Mouse (Mus musculus) spleen, postnatal 10 days (tissue): Measurements from ENCODE around the gene Foxr1.
"Not testable (repeated sequence)": the region's sequence is repeated elsewhere in the genome, so short reads cannot be mapped to it uniquely, and the experiment has no call there.

Experiments used
- DNase-seq, 2 experiments: peaks; one replicate each; pipeline ENCODE4 v3.0.0; 2021 to 2022; ENCODE audit warnings: low spot score in 2 of 2

Foxr1 gene

DNA sequence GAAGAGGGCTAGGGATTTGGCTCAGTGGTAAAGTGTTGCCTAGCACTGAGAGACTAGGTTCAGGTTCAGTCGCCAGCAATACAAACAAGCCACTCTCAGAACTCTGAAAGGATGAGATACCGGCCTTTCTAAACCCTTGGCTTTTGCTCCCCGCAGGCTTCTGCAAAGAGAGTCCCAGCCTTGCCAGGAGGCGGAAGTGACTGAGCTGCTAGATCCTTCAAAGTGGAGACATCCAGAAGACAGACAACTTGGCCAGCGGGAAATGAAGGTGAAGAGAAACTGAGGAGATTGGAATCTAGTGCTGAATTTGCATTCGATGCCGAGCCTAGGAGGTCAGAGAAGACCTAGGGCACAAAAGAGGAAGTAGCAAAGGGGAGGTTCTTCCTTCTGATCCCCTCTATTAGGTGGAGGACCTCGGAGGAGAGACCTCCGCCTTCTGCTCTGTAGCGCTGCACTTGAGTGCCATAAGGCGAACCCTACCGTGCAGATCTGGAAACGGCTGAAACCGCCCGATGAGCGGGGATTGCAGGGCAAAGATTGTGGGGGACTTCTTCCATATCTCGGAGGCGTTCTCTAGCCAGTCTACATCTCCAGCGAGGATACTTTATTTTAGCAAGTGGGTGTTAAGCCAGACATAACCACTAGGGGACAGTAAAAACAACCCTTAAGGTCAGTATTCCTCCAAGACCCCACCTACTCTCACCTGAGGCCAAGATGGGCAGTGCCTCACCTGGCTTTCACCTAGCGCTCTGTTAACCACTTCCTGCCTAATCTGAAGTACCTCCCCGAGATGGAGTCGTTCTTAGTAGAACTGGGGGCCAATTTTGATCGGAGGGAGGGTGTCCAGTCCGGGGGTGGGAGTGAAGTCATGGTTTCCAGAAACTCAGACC is 36.6 kb upstream of the Foxr1 start:
- peak; percentile 14 to 54 for DNase-seq

DNA sequence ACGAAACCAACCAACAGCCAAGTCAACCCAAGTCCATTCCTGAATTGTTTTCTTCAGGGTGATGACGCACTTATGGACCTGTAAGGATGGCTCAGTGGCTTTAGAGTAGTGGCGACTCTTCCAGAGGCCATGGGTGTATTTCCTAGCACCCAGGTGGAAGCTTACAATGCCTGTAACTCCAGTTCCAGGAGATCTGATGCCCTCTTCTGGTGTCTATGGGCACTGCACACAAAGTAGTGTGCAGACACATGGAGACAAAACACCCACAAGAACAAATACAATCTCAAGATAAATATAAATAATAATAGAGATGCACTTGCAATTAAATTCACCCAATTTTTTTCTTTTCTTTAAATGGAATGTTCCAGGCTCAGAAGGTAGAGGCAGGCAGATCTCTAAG is 35.0 kb upstream of the Foxr1 start:
- DNase-seq = no peak

DNA sequence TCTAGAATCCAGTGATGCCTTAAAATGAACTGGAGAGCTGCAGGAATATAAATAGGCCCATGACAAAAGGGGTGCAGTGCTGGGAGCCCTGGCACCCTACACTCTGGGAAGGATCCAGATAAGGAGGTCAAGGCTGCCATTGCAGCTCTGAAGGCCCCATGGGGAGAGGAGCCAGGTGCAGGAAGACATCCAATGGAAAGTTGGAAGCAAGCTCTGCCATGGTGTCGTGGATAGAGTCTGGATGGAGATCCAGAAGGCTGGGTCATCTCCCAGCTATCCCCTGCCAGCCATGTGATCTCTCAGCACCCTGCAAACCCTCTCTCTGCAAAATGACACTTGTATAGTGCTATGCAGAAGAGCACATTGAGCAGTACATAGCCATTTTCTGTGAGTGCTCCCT is 33.4 kb upstream of the Foxr1 start:
- no peak for DNase-seq

DNA sequence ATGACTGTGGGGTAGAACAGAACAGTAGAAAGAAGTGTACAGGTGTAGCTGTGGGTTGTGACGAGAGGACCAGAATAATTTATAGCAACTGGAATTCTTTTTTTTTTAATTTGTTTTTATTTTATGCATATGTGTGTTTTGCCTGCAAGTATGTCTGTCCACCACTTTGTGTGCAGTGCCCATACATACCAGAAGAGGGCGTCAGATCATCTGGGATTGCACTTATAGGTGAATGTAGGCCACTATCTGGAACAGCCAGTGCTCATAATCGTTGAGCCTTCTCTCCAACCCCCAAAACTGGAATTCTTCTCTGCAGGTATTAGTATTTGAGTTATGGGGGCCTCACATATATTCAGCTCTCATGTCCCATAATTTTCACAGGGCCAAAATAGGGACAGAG is 32.2 kb upstream of the Foxr1 start:
- DNase-seq = no peak

DNA sequence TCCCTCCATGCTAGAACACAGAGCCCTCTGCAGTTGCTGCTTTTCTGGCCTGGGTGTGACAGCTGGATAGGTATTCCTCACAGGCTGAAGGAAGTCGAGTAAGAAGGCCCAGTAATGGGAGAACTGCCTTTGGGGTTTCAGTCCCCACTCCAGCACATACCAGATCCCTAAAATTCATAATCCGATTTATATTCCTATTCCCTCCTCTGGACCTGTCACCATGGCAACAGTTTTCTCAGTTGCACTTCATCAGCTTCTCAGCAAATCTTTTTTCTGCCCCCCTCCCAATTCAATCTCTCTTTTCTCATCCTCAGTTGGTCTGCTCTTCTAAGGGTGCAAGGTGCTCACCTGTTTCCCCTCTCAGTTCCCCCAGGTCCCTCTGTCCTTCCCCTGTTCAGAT is 27.9 kb upstream of the Foxr1 start:
- DNase-seq = no peak

DNA sequence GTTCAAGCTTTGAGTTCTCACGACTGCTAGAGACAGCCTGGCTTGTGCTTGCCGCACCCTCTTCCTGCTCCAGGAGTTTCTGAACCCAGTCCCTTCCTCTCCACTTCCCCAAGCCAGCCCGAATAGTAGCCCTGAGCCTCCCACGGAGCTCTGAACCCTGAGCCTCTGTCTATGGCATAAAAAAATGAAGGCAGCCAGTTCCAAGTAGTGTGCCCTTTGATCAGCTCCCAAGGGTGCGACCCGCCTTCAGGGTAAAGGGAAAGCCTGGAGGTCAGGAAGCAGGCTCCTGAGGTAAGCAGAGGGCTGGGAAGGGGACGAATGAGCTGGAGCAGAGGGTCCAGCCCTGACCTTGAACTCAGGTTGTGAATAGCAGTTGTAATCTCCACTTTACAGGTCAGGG is 27.3 kb upstream of the Foxr1 start:
- no peak for DNase-seq

DNA sequence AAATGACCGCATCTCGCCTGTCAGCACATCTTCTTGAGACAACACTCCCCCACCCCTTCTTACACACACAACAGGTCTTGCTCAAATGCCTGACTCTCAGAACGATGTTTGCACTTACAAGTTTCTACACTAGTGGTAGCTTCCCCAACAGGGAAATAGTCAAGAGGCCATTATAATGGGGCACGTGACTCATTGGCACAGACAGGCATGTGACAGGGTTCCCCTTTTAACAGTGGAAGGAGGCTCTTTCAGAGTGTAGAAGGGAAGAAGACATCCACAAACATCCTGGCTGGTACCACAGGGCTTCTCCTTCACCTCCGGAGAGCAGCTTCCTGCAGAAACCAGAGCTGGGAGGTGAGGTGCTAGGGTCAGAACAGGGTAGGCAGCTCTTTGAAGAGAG is 21.0 kb upstream of the Foxr1 start:
- no peak for DNase-seq

DNA sequence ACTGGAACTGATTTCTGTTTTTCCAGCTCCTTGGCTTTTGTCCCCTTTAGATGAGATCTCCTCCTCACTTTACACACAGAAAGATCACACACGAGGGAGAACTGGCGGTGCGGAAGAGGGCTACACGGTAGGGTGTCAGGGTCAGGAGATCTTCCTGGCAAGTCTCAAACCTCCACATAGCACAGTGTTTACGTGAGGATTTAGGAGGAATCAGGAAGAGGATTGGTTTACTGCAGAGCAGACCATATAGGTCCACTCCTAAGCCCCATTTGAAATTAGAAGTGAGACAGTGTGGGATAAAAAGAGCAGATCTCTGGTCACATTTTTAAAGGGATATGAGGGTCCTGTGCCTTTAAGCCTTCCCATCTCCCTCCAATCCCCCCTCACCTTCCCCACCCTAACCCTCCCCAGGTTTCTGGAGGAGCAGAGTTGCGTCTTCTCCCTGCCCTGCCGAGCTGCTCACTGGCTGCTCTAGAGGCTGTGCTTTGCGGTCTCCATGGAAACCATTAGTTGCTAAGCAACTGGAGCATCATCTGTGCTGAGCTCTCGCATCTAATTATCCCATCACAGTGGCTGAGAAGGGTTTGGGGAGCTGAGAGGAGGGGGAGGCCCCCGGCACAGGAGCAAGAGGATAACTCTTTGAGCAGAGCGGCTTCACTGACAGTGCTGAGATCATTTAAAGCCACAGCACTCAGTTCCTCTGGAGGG is 16.3 kb upstream of the Foxr1 start:
- DNase-seq = no peak

DNA sequence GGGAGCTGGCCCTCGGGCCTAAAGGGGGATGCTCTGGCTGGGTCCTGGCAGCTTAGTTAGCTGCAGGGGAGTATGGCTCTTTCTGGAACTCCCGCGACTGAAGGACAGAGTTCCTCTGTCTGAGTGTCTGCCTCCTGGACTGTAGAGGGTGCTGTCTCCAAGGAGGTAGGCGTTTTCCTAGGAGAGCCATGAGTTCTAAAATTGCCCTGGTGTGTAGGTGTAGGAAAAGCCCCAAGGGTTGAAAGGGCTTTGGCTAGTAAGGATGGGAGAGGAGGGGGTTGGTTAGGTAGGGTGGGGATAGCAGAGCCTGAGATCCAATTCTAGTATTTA is 13.9 kb upstream of the Foxr1 start, which contains the start of gene Upk2:
TSS of gene Upk2 (minus strand) at position 86 of the 330 bp plus-strand sequence.
- no peak for DNase-seq

DNA sequence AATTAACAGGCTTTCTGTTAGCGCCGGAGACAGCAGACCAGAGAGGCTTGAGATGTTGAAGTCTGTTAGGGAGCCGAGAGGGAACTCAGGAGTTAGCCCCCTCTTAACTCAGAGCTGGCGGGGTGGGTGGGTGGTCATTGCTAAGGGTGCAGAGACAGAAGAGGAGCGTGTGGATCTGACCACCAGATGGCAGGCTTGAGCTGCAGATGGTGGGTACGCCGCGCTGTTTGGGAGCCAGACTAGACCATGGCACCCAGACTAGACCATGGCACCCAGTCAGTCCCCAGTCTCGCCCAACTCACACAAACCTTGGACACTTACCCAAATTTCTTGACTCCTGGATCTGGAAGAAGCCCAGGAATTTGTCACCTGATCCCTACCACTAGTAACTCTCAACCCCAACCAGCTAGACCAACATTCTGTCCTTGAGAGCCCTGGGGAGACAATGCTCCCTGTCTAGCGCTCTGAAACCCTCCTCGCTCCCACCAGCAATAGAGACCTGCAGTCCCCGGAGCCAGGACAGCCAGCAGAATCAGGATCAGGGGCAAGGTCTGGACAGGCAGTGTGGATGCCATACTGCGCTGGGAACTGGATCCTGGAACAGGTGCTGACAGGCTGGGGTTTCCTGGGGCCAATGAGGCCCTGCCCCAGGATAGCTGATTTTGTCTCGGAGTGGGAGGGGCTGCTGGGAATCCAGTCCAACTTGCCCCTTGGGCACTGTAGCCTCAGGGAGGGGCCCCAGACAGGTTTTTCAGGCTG is 13.4 kb upstream of the Foxr1 start:
- DNase-seq = peak; percentile 69 to 90

DNA sequence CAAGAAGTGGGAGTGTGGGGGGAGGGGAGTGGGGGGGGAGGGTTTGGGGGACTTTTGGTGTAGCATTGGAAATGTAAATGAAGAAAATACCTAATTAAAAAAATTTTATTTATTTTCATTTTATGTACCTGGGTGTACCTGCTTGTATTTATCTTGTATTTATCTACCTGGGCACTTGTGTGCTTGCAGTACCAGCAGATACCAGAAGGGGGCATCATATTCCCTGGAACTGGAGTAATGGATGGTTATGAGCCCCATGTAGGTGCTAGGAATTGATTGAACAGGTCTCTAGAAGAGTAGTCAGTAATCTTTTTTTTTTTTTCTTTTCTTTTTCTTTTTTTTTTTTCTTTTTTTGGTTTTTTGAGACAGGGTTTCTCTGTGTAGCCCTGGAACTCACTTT is 9.5 kb upstream of the Foxr1 start:
- peak in 1 of 2 experiments; percentile 46 for DNase-seq

DNA sequence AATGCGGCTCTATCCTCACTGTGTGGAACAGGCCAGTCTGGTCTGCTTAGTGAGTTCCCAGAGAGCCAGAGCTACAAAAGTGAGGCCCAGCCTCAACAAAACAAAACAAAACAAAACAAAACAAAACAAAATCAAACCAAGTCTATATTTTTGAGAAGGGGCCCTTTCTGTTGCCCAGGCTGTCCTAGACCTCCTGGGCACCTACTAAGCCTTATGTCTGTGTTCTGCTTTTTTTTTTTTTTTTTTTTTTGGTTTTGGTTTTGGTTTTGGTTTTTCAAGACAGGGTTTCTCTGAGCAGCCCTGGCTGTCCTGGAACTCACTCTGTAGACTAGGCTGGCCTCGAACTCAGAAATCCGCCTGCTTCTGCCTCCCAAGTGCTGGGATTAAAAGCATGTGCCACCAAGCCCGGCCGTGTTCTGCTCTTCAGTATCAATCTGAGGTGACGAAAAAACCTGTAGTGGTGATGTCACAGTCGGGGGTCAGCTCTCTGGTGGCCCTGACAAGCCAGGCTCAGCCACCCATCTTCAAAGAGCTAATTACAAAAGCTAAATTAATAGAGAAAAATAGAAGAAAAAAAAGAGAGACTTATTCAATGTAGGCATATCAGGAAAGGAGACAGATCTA is 3.6 kb upstream of the Foxr1 start:
- DNase-seq = not testable (repeated sequence)

DNA sequence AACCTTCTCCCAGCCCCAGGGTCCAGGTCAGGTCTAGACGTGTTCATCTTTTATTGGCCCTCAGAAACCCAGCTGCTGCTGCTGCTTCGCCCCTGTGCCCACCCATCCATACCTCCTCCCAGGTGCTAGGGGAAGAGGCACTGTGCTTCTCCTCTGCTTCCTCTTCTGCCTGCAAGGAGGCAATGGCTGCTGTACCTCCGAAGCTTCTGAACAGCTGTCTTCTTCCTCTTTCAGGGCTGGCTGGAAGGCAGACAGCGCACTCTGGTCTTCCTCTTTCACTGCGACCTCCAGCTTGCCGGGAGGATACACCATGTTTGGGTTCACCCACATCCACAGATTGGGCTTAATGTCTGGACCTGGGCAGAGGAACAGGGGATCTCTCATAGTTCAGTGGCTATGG is 5.2 kb downstream of the Foxr1 start:
- DNase-seq = peak in 1 of 2 experiments; percentile 50

DNA sequence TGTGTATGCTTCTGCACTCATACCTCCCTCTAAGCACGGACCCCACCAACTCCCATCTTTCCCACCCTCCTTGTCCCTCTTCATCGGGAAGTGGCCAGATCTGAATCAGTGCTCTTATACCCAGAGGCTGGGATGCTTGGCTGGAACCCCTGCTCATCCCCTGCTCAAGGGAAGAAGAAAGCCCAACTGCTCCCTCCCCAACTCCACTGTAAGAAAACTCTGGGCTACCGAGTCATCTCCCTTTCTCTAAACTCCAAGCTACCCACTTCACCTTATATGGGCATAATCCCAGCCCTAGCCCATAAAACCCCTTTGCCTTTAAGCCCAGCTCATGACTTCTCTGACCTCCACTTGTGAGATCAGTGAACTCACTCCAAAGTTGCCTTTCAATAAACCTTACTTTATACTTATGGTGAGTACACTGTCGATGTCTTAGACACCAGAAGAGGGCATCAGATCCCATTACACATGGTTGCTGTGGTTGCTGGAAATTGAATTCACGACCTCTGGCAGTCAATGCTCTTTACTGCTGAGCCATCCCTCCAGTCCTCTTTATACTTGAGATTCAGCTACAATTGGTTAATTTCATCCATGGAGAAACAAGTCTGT is 8.3 kb downstream of the Foxr1 start:
- DNase-seq = no peak

DNA sequence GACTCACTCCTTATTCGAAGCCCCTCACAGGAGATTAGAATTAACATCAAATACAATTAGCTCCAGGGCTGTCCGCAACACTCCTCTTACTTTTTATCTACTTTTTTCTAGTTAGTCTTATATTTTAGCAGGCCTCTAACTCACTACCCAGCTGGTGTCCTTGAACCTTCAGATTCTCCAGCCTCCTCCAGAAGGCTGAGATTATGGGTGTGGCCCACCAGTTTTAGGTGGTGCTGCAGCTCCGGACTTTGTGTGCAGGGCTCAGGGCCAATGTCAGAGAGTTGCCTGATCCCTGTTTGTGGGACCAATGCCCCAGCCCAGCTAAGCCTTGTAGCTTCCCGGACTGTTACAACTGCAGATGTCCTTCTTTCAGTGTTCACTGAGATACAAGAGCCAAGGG is 17.4 kb downstream of the Foxr1 start:
- no peak for DNase-seq

DNA sequence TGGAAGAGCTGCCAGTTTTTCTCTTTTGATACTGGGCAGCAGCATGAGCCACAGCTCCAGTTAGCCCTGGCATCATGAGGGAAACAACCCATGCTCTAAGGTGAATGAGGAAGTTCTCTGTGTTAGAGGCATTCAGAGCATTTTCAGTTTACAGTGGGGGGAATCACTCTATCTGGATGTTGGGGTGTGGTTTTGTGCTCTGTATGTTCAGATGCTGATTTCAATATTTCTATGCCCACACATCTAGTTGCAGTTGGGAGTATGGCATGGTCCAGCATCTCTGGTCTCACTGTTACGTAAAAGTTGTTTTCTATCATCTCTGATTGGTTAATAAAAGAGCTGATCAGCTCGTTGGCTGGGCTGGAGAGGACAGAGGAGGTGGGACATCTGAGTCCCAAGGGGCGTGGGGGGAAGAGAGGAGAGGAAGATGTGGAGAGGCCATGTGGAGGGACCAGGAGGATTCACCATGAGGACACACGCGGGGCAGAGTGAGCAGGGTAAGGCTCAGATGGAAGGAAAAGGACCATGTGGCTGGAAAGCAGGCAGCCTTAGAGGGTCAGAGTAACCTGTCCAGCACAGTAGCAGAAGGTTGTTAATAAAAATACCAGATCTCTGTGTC is 20.5 kb downstream of the Foxr1 start:
- no peak for DNase-seq

DNA sequence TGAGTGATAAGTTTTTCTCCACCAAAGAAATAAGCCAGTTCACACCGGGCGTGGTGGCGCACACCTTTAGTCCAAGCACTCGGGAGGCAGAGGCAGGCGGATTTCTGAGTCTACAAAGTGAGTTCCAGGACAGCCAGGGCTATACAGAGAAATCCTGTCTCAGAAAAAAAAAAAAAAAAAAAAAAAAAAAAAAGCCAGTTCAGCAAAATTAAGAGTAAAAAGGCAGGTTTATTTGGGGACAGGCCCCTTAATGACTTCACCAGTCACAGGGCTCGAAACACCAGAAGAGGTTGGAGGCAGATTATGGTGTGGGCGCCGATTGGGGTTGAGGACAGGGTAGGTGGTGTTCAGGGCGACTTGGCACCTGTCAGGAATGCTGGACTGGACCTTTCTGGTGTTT is 21.2 kb downstream of the Foxr1 start:
- not testable (repeated sequence) for DNase-seq

DNA sequence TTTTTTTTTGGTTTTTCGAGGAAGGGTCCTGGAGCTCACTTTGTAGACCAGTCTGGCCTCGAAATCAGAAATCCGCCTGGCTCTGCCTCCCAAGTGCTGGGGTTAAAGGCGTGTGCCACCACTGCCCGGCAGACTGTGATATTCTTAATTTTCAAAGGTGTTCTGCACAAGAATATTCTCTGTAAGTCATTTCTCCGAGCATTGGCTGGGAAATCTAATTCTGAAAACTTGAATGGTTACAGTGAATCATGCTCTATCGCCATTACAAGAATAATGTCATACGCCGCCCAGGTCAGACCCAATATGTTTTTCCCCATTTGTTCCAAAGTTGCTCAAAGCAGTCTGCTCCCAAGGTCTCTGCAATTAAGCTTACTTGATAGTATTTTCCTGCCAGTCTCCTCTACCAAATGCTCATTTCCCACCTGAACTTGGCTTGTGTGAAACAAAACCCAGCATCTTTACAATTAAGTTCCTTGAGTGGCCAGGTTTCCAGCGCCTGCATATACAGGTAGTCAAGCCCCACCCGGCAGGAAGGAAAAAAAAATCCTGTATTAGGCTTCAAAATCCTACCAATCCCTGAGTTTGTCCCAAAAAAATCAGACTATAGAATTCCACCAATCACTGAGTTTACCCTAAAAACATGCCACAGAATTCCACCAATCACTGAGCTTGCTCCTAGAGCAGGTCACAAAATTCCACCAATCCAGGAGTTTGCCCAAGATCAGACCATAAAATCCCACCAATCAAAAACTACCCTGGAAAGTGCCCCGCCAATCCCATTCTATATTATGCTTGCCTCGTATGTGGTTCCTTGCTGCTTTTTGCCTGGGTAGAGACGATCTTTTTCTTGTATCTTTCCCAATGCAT is 22.2 kb downstream of the Foxr1 start, which contains the start of gene Ccdc84:
TSS of gene Ccdc84 (minus strand) at position 51 of the 867 bp plus-strand sequence.
- no peak for DNase-seq

DNA sequence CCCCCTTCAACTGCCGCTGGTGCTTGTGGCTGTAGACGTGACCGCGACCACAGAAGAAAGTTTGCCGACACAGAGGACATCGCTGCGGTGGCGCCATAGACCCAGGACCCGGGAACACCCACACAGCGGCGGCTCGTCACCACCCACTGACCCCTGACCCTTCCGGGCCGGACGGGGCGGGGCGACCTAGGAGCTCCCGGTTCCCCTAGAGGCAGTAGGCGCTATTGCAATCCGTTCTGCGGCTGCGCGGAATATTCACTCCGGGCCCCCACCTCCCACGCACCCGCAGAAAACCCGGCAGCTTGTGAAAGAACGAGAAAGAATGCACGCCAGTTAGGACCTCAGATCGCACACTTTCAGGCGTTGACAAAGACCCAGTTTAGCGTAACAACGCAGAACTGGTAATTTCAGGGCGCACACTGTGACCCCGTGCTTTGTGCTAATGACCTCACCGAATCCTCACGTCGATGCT is 23.0 kb downstream of the Foxr1 start:
- DNase-seq = peak; percentile 95 to 97
